Mouse (Mus musculus) frontal cortex, postnatal 10 days (tissue): ENCODE results near the gene Tstd2.

Experiments
- DNase-seq, 2 experiments: peaks; one replicate each; pipeline ENCODE4 v3.0.0; 2022; ENCODE audit warnings: low spot score in 2 of 2, mixed read lengths in 1 of 2

Gene Tstd2

GRCm38 (mm10) chr4:46084416-46085172 lies 53.9 kb downstream of the Tstd2 start:
- no peak for DNase-seq

GRCm38 (mm10) chr4:46082555-46082954 lies 55.9 kb downstream of the Tstd2 start:
- DNase-seq, result no peak

GRCm38 (mm10) chr4:46080261-46080660 lies 58.2 kb downstream of the Tstd2 start:
- DNase-seq, result no peak

- no peak for DNase-seq
Measured at GRCm38 (mm10) chr4:46076892-46077291, 61.6 kb downstream of the Tstd2 start.

- no peak for DNase-seq
Measured at GRCm38 (mm10) chr4:46075664-46076063, 62.8 kb downstream of the Tstd2 start.

DNA sequence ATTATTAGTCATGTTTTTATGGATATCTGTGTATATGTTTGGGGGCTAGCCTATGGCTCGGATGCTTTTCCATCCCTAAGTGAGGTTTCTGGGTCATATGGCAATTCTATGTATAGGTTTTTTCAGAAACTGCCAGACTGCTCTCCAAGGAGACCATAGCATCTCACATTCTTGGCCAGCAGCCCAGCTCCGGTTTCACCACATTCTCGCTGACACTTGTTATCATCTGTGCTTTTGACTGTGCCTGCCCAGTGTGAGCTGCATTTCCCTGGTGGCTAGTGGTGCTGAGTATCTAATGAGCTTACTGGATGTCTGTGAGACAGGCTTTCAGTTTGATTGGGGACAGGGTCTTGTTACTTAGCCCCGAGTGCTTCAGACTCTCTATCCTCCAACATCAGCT lies 64.8 kb downstream of the Tstd2 start:
- DNase-seq, result no peak

DNA sequence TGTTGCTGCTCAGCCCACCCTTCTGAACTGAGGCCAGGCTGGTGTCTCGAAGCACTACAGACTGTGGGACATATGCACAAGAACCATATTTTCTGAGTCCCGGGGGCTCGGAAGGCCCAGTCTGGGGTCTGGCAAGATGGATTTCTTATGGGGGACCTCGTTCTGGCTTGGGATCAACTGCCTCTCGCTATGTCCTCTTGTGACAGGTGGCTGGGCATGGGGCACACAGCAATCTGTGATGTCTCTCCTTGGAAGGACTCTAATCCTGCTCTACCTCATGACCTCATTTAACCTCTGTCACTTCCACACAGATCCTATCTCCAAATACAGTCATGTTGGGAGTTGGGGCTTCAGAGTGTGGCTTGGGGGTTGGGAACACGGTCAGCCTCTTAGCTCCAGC lies 65.9 kb downstream of the Tstd2 start:
- no peak for DNase-seq

DNA sequence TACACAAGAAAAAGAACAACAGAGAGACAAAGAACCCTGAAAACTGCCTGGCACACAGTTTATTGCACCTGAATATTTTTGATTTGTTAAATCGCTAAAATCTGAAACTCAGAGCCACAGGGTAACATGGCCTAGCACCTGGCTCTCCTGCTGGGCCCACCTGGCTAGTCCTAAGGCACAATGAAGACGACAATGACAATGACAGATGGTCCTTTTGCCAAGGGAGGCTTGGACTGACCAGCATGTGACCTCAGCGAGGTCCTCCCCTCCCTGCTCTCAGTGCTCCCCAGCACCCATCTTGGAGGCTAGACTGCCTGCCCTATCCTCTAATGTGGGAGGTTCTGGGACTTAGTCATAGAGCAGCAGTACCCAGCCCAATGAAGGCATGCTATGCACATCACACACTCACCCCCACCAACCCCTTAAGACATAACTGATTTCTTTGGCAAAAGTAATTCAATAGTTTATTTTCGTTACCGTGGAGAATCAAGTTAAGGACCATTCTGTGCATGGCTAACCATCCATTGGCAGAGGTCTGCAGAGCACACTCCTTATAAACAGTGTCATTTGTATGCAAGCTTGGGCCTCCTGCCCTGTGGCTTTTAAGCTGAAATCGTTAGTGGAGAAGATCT lies 68.5 kb downstream of the Tstd2 start:
- no peak for DNase-seq

DNA sequence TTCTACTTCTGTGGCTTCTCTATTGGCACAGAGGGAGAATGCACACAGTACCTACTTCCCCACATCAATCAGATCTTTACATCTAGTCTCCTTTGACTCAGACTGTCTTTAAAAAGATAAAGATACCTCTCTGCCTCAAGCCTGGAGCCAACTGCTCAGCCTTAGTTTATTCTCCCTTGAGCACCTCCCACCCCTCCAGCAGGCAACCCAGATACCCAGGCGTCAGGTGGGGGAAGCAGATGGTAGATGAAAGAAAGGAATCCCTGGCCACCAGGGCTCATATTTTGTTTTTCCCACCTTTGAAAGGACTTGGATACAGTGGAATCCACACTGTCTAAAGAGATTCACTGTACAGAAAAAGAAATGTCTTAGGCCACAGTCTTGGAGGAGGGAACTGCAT lies 69.9 kb downstream of the Tstd2 start:
- no peak for DNase-seq

DNA sequence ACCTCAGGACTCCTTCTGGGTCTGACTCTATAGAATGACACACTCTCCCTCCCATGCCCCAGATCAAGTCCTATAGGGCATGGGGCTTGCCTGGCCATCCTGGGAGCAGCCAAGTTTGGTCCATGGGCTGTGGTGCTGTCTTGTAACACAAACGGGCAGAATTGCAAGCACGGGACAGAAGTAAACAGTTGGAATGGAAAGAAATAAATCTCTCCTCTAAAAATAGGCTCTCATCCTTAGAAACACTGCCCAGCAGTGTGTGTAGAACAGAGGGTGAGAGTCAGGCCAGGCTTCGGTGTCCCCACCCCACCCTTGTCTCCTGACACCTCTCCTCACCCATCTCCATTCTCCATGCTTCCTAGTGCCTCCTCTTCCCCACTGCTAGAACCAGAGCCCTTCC lies 70.4 kb downstream of the Tstd2 start:
- DNase-seq, result no peak

GRCm38 (mm10) chr4:46065695-46066340 lies 72.7 kb downstream of the Tstd2 start:
- no peak for DNase-seq

DNA sequence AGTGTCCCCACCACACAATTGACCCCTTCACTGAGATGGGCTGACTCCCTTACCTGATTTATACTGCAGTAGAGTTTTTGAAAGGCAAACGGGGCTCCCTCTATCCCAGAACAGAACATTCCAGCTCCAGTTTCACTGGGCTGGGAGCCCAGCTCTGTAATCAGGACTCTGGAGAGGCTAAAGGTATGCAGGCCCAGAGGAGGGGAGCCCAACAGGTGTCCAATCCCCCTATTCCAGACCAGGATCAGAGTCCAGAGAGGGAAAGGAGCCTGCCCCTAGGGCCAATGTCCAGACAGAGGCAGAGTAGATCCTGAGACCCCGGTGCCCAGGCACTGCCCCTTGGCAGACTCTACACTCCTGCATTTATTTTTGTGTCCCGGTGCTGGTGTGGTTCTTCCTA lies 73.5 kb downstream of the Tstd2 start:
- DNase-seq, result no peak
